Mouse (Mus musculus) limb, embryonic 13.5 days (tissue): ENCODE measurements around the gene Olfr356. TPM values are rescaled to one million over a fixed set of nuclear protein-coding genes. Genes with fewer than 3 reads are reported as not detected.

ENCODE experiments used
- ATAC-seq: fragments of 200-750 bp; cut with Nextera tagmentation; 2 replicates; pipeline ENCODE4 v1.8.0; 2017; ENCODE audit warnings: low read depth, moderate number of reproducible peaks, moderate TSS enrichment; ENCODE audit not compliant: low FRiP score
- H3K27ac ChIP-seq: fragments of 300-500 bp; sonication (generic); 2 replicates; pipeline ENCODE4 v1.5.1; 2015; ENCODE audit warnings: inconsistent platforms, mild to moderate bottlenecking, moderate library complexity
- H3K27me3 ChIP-seq: fragments of 300-500 bp; sonication (generic); 2 replicates; pipeline ENCODE4 v1.6.1; 2015; ENCODE audit warnings: mild to moderate bottlenecking, inconsistent platforms
- H3K36me3 ChIP-seq: fragments of 300-500 bp; sonication (generic); 2 replicates; pipeline ENCODE4 v1.6.1; 2015; ENCODE audit warnings: inconsistent platforms, mild to moderate bottlenecking, moderate library complexity
- H3K4me1 ChIP-seq: fragments of 300-500 bp; sonication (generic); 2 replicates; pipeline ENCODE4 v1.6.1; 2015; ENCODE audit warnings: inconsistent platforms
- H3K4me2 ChIP-seq: fragments of 300-500 bp; sonication (generic); replicated peaks from 2 replicates; pipeline ENCODE4 v1.6.1; 2015; ENCODE audit warnings: inconsistent platforms, mild to moderate bottlenecking, moderate library complexity
- H3K4me3 ChIP-seq: fragments of 300-500 bp; sonication (generic); 2 replicates; pipeline ENCODE4 v1.5.1; 2015; ENCODE audit warnings: moderate library complexity, mild to moderate bottlenecking, inconsistent platforms
- H3K9ac ChIP-seq: fragments of 300-500 bp; sonication (generic); 2 replicates; pipeline ENCODE4 v1.6.1; 2015; ENCODE audit warnings: mild to moderate bottlenecking, inconsistent platforms
- H3K9me3 ChIP-seq: fragments of 300-500 bp; sonication (generic); 2 replicates; pipeline ENCODE4 v1.6.1; 2016; ENCODE audit warnings: inconsistent platforms
- WGBS: fragments of 180-500 bp; shearing (Covaris S2); methylation state at CpG from one replicate; pipeline ENCODE4 v1.1.7; 2015; 5-methylcytosine and 5-hydroxymethylcytosine counted together
- polyA plus RNA-seq: library from polyadenylated mRNA; unstranded; fragments of >200 nt; fragmentation: Nextera tagmentation; extraction: Ambion mirVana; gene quantifications from 2 replicates; pipeline ENCODE4 v1.2.1, GENCODE M21; 2015

Olfr356 gene
- not detected in 2 replicates for polyA plus RNA-seq

GRCm38 (mm10) chr2:36936821-36937220 is at the start of gene Olfr356:
TSS of gene Olfr356 (plus strand) at chr2:36937121.
- WGBS, result 85% methylated on average over 2 of the region's 2 CpGs
- Histone ChIP-seq H3K4me2 (no peak within 1 kb of the TSS), H3K27me3 (no peaks in the 10 kb centered on the region), H3K9me3 (peaks cover 15% of the 10 kb centered on the region), H3K9ac (no peak within 1 kb of the TSS), H3K36me3 (no peaks in the 10 kb centered on the region), H3K4me1 (no peaks in the 10 kb centered on the region), H3K27ac (no peak within 1 kb of the TSS), H3K4me3 (no peak within 1 kb of the TSS)
- ATAC-seq, result no peak

GRCm38 (mm10) chr2:36892836-36893235 is 44.1 kb upstream of the Olfr356 start, which contains the start of gene Olfr353:
TSS of gene Olfr353 (minus strand) at chr2:36892936.
- H3K4me2 ChIP-seq, result no peak within 1 kb of the TSS
- no peak for ATAC-seq
- H3K27ac ChIP-seq, result no peak within 1 kb of the TSS
- peaks cover 22% of the 10 kb centered on the region; the same call in 1 of the 2 replicates for H3K9me3 ChIP-seq
- no peaks in the 10 kb centered on the region for H3K27me3 ChIP-seq
- H3K36me3 ChIP-seq, result no peaks in the 10 kb centered on the region
- H3K4me3 ChIP-seq, result no peak within 1 kb of the TSS
- H3K9ac ChIP-seq, result no peak within 1 kb of the TSS
- no peaks in the 10 kb centered on the region for H3K4me1 ChIP-seq

- Histone ChIP-seq H3K4me1 (no peaks in the 10 kb centered on the region), H3K9me3 (peaks cover 27% of the 10 kb centered on the region; the same call in 1 of the 2 replicates), H3K4me3 (no peak overlapping the region), H3K27ac (no peak overlapping the region), H3K9ac (no peak overlapping the region), H3K4me2 (no peak overlapping the region), H3K36me3 (no peaks in the 10 kb centered on the region), H3K27me3 (no peaks in the 10 kb centered on the region)
- ATAC-seq, result no peak
Measured at GRCm38 (mm10) chr2:36897114-36897513, 39.8 kb upstream of the Olfr356 start.

GRCm38 (mm10) chr2:36905380-36905779 is 31.5 kb upstream of the Olfr356 start, which contains the start of gene Olfr354:
TSS of gene Olfr354 (plus strand) at chr2:36905680.
- Histone ChIP-seq H3K4me1 (no peaks in the 10 kb centered on the region), H3K36me3 (no peaks in the 10 kb centered on the region), H3K9me3 (peaks cover 19% of the 10 kb centered on the region; the same call in 1 of the 2 replicates), H3K27ac (no peak within 1 kb of the TSS), H3K4me3 (no peak within 1 kb of the TSS), H3K27me3 (no peaks in the 10 kb centered on the region), H3K4me2 (no peak within 1 kb of the TSS), H3K9ac (no peak within 1 kb of the TSS)
- ATAC-seq, result no peak

- Histone ChIP-seq H3K27me3 (no peaks in the 10 kb centered on the region), H3K9ac (no peak within 1 kb of the TSS), H3K27ac (no peak within 1 kb of the TSS), H3K36me3 (no peaks in the 10 kb centered on the region), H3K4me3 (no peak within 1 kb of the TSS), H3K4me1 (no peaks in the 10 kb centered on the region), H3K4me2 (no peak within 1 kb of the TSS), H3K9me3 (no peaks in the 10 kb centered on the region; the same call in 1 of the 2 replicates)
- ATAC-seq, result no peak
Measured at GRCm38 (mm10) chr2:36928797-36929196, 8.1 kb upstream of the Olfr356 start, which contains the start of gene Olfr355. TSS of gene Olfr355 (minus strand) at chr2:36928897.

Other genes starting within 250 kb of the Olfr356 start
- gene Olfr347, start 205.2 kb upstream of the Olfr356 start, polyA plus RNA-seq, result not detected in 2 replicates
- not detected in 2 replicates for gene Olfr348, start 152.8 kb upstream of the Olfr356 start, polyA plus RNA-seq
- gene Olfr50, start 146.6 kb upstream of the Olfr356 start, polyA plus RNA-seq, result not detected in 2 replicates
- not detected in 2 replicates for gene Olfr3, start 120.1 kb upstream of the Olfr356 start, polyA plus RNA-seq
- gene Olfr350, start 90.8 kb upstream of the Olfr356 start, polyA plus RNA-seq, result not detected in 2 replicates
- gene Olfr351, start 74.5 kb upstream of the Olfr356 start, polyA plus RNA-seq, result not detected in 2 replicates
- not detected in 2 replicates for gene Olfr352, start 68.7 kb upstream of the Olfr356 start, polyA plus RNA-seq
- gene Olfr353, start 44.2 kb upstream of the Olfr356 start, polyA plus RNA-seq, result not detected in 2 replicates
- not detected in 2 replicates for gene Olfr354, start 31.4 kb upstream of the Olfr356 start, polyA plus RNA-seq
- not detected in 2 replicates for gene Olfr355, start 8.2 kb upstream of the Olfr356 start, polyA plus RNA-seq
- gene Olfr357, start 56.7 kb downstream of the Olfr356 start, polyA plus RNA-seq, result not detected in 2 replicates
- not detected in 2 replicates for gene Olfr358, start 72.2 kb downstream of the Olfr356 start, polyA plus RNA-seq
- not detected in 2 replicates for gene Olfr360, start 128.6 kb downstream of the Olfr356 start, polyA plus RNA-seq
- gene Olfr361, start 152.2 kb downstream of the Olfr356 start, polyA plus RNA-seq, result not detected in 2 replicates
- gene Olfr362, start 180.8 kb downstream of the Olfr356 start, polyA plus RNA-seq, result not detected in 2 replicates
- gene Olfr364-ps1, start 202.2 kb downstream of the Olfr356 start, polyA plus RNA-seq, result not detected in 2 replicates